Mouse (Mus musculus) left cerebral cortex, adult 2 months (tissue): ENCODE results near the gene Gm32742. TPM values are rescaled to one million over a fixed set of nuclear protein-coding genes. Genes with fewer than 3 reads are reported as not detected.
"Not testable (repeated sequence)": the region's sequence is repeated elsewhere in the genome, so short reads cannot be mapped to it uniquely, and the experiment has no call there.

Experiments
- DNase-seq, 2 experiments: peaks; one replicate each; pipeline ENCODE4 v3.0.0; 2021 to 2022; ENCODE audit warnings: low spot score in 2 of 2, mixed read lengths in 1 of 2; ENCODE audit errors: extremely low spot score in 1 of 2
- H3K27ac ChIP-seq: fragments of 200-600 bp; 2 replicates; pipeline ENCODE4 v1.8.1; 2022
- H3K4me3 ChIP-seq: fragments of 200-600 bp; 2 replicates; pipeline ENCODE4 v1.8.1; 2022
- CTCF ChIP-seq: fragments of 200-600 bp; IDR thresholded peaks from 2 replicates; pipeline ENCODE4 v1.8.1; 2022; ENCODE audit warnings: antibody characterized with exemption, mild to moderate bottlenecking, moderate library complexity
- intact Hi-C: fragments of 180-260 bp; cut with DNase I; formaldehyde crosslinking; loops from one replicate; pipeline ENCODE4 v1.15.1; 2025
- total RNA-seq, 2 experiments: library from RNA; stranded (reverse); gene quantifications; 2 replicates each; pipeline ENCODE4 v1.2.3; 2021

The Gm32742 gene
- total RNA-seq, 2 experiments from 2014 or later = not detected

- Histone ChIP-seq H3K4me3 (no peak overlapping the region), H3K27ac (no peak overlapping the region)
- intact Hi-C loops = loop anchor here (10.0 kb wide), 1 partner anchor 129 kb away; no protein-coding TSS in a partner anchor
- no peak; the same call in none of the 2 replicates for TF ChIP-seq CTCF
- no peak for DNase-seq
Measured at GRCm38 (mm10) chr9:51144218-51144617, 21.1 kb downstream of the Gm32742 start.

GRCm38 (mm10) chr9:51143437-51143836, 21.9 kb downstream of the Gm32742 start:
- H3K4me3 ChIP-seq = no peak overlapping the region
- intact Hi-C loops = loop anchor here (10.0 kb wide), 1 partner anchor 129 kb away; no protein-coding TSS in a partner anchor
- no peak overlapping the region for H3K27ac ChIP-seq
- no peak for DNase-seq
- TF ChIP-seq CTCF = no peak

GRCm38 (mm10) chr9:51140711-51141110, 24.6 kb downstream of the Gm32742 start:
- Histone ChIP-seq H3K4me3 (no peak overlapping the region), H3K27ac (no peak overlapping the region)
- intact Hi-C loops = loop anchor here (10.0 kb wide), 1 partner anchor 126 kb away; no protein-coding TSS in a partner anchor
- no peak for TF ChIP-seq CTCF
- no peak for DNase-seq

- H3K27ac ChIP-seq, H3K4me3 ChIP-seq, DNase-seq: not testable (repeated sequence)
- intact Hi-C loops = loop anchor here (5.0 kb wide), 2 partner anchors 72 to 292 kb away; partner anchors contain the start of gene Ppp2r1b
Measured at GRCm38 (mm10) chr9:51139401-51139800, 25.9 kb downstream of the Gm32742 start.

GRCm38 (mm10) chr9:51138301-51138700, 27.0 kb downstream of the Gm32742 start:
- DNase-seq = no peak
- Histone ChIP-seq H3K27ac (no peak overlapping the region), H3K4me3 (no peak overlapping the region)
- TF ChIP-seq CTCF = no peak
- intact Hi-C loops = loop anchor here (5.0 kb wide), 2 partner anchors 71 to 291 kb away; partner anchors contain the start of gene Ppp2r1b

GRCm38 (mm10) chr9:51137836-51138235, 27.5 kb downstream of the Gm32742 start:
- DNase-seq = no peak
- H3K27ac ChIP-seq = no peak overlapping the region
- intact Hi-C loops = loop anchor here (5.0 kb wide), 2 partner anchors 71 to 291 kb away; partner anchors contain the start of gene Ppp2r1b
- H3K4me3 ChIP-seq = no peak overlapping the region
- no peak for TF ChIP-seq CTCF

- Histone ChIP-seq H3K27ac (no peak overlapping the region), H3K4me3 (no peak overlapping the region)
- no peak for DNase-seq
- TF ChIP-seq CTCF = no peak
- intact Hi-C loops = loop anchor here (5.0 kb wide), 2 partner anchors 70 to 290 kb away; partner anchors contain the start of gene Ppp2r1b
Measured at GRCm38 (mm10) chr9:51137432-51137831, 27.9 kb downstream of the Gm32742 start.

- TF ChIP-seq CTCF = peak; percentile 81
- H3K4me3 ChIP-seq = no peak overlapping the region
- intact Hi-C loops = loop anchor here (5.0 kb wide), 2 partner anchors 70 to 290 kb away; partner anchors contain the start of gene Ppp2r1b
- no peak overlapping the region for H3K27ac ChIP-seq
- DNase-seq = peak in 1 of 2 experiments; percentile 57
Measured at GRCm38 (mm10) chr9:51136985-51137384, 28.3 kb downstream of the Gm32742 start.

GRCm38 (mm10) chr9:51114767-51115166, 50.5 kb downstream of the Gm32742 start:
- DNase-seq = no peak
- Histone ChIP-seq H3K27ac (no peak overlapping the region), H3K4me3 (no peak overlapping the region)
- TF ChIP-seq CTCF = no peak
- intact Hi-C loops = no loop called here

GRCm38 (mm10) chr9:51105751-51106150, 59.6 kb downstream of the Gm32742 start:
- no peak for DNase-seq
- no peak for TF ChIP-seq CTCF
- Histone ChIP-seq H3K4me3 (no peak overlapping the region), H3K27ac (no peak overlapping the region)
- intact Hi-C loops = no loop called here

GRCm38 (mm10) chr9:51103808-51104514, 61.4 kb downstream of the Gm32742 start:
- peak in 1 of 2 experiments; percentile 11 for DNase-seq
- intact Hi-C loops = no loop called here
- peak overlapping the region; percentile 51 for H3K27ac ChIP-seq
- TF ChIP-seq CTCF = no peak; the same call in 1 of the 2 replicates
- peak overlapping the region; percentile 63 for H3K4me3 ChIP-seq

GRCm38 (mm10) chr9:51102963-51103807, 62.1 kb downstream of the Gm32742 start:
- H3K27ac ChIP-seq = peak overlapping the region; percentile 51

More at GRCm38 (mm10) chr9:51102963-51103807, 62.1 kb downstream of the Gm32742 start:
- peak; percentile 18 to 33 for DNase-seq
- TF ChIP-seq CTCF = no peak
- intact Hi-C loops = no loop called here
- H3K4me3 ChIP-seq = peak overlapping the region; percentile 63
